Mouse (Mus musculus): Measurements from ENCODE around the gene Maco1.
A peak's percentile ranks its signal among the peaks of the same experiment; 100 is the strongest.

- TF ChIP-seq CTCF (IDR thresholded peaks at IDR 0.05; ENCODE audit: control insufficient read depth, insufficient read depth, insufficient read length) (no peak), USF1 (IDR thresholded peaks at IDR 0.05; ENCODE audit: low read depth) (peak; percentile 57), MAX (IDR thresholded peaks at IDR 0.05) (peak; percentile 27), CEBPB (IDR thresholded peaks at IDR 0.05; ENCODE audit: low read depth) (no peak)
Observed at GRCm38 (mm10) chr4:134883808-134884207, 30.7 kb upstream of the Maco1 start.
